Mouse (Mus musculus) embryonic facial prominence, embryonic 13.5 days (tissue): ENCODE data around the gene Svop. TPM values are rescaled to one million over a fixed set of nuclear protein-coding genes. Genes with fewer than 3 reads are reported as not detected.

Experiments used
- ATAC-seq: fragments of 200-750 bp; cut with Nextera tagmentation; 2 replicates; pipeline ENCODE4 v1.8.0; 2017; ENCODE audit warnings: low read depth; ENCODE audit not compliant: insufficient number of reproducible peaks, insufficient read depth, low FRiP score, low TSS enrichment
- H3K27ac ChIP-seq: fragments of 300-500 bp; sonication (generic); 2 replicates; pipeline ENCODE4 v1.5.1; 2015; ENCODE audit warnings: moderate library complexity, mild to moderate bottlenecking, inconsistent platforms
- H3K27me3 ChIP-seq: fragments of 300-500 bp; sonication (generic); 2 replicates; pipeline ENCODE4 v1.6.1; 2015; ENCODE audit warnings: mild to moderate bottlenecking, inconsistent platforms
- H3K36me3 ChIP-seq: fragments of 300-500 bp; sonication (generic); 2 replicates; pipeline ENCODE4 v1.6.1; 2015; ENCODE audit warnings: mild to moderate bottlenecking, inconsistent platforms
- H3K4me1 ChIP-seq: fragments of 300-500 bp; sonication (generic); 2 replicates; pipeline ENCODE4 v1.6.1; 2015; ENCODE audit warnings: inconsistent platforms
- H3K4me2 ChIP-seq: fragments of 300-500 bp; sonication (generic); 2 replicates; pipeline ENCODE4 v1.6.1; 2015; ENCODE audit warnings: moderate library complexity, mild to moderate bottlenecking, inconsistent platforms
- H3K4me3 ChIP-seq: fragments of 300-500 bp; sonication (generic); 2 replicates; pipeline ENCODE4 v1.5.1; 2015; ENCODE audit warnings: mild to moderate bottlenecking, inconsistent platforms
- H3K9ac ChIP-seq: fragments of 300-500 bp; sonication (generic); 2 replicates; pipeline ENCODE4 v1.6.1; 2015; ENCODE audit warnings: mild to moderate bottlenecking, inconsistent platforms
- H3K9me3 ChIP-seq: fragments of 300-500 bp; sonication (generic); 2 replicates; pipeline ENCODE4 v1.6.1; 2016; ENCODE audit warnings: inconsistent platforms
- WGBS: fragments of 180-500 bp; shearing (Covaris S2); methylation state at CpG from one replicate; pipeline ENCODE4 v1.1.7; 2015; ENCODE audit warnings: mixed read lengths; 5-methylcytosine and 5-hydroxymethylcytosine counted together
- polyA plus RNA-seq: library from polyadenylated mRNA; unstranded; fragments of >200 nt; fragmentation: Nextera tagmentation; extraction: Ambion mirVana; gene quantifications from 2 replicates; pipeline ENCODE4 v1.2.1, GENCODE M21; 2015

Svop gene
- polyA plus RNA-seq, 1 experiment from 2014 or later: 0.86 TPM

- Histone ChIP-seq H3K4me1 (no peaks in the 10 kb centered on the region), H3K9me3 (no peaks in the 10 kb centered on the region), H3K36me3 (no peaks in the 10 kb centered on the region), H3K4me3 (no peak overlapping the region), H3K27ac (no peak overlapping the region), H3K9ac (no peak overlapping the region), H3K4me2 (no peak overlapping the region), H3K27me3 (no peaks in the 10 kb centered on the region)
- 75% methylated on average over 12 of the region's 12 CpGs for WGBS
- ATAC-seq: no peak
These were observed 83.5 kb downstream of the Svop start for GRCm38 (mm10) chr5:114007753-114008453.

DNA sequence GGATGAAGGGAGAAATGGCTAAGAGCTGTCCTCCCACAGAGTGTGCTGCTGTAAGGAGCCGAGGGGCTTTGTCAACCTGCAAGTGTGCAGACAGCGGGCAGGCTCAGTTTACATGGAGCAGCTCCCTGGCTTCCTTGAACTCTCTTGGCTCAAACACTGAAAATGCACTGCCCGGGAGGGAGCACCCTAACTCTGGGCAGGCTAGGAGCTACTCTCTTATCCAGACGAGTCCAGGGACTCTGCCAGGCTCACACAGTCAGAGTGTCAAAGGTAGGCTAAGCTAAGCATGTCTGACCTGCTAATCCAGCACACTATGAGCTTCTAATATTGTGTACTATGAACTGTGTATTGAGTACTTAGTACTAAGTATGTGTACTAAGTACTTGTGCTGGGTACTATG, 84.4 kb downstream of the Svop start:
- no peak overlapping the region for H3K4me3 ChIP-seq
- no peak overlapping the region for H3K4me2 ChIP-seq
- no peak overlapping the region for H3K27ac ChIP-seq
- ATAC-seq: no peak
- 70% methylated on average over 4 of the region's 4 CpGs for WGBS
- H3K4me1 ChIP-seq: no peaks in the 10 kb centered on the region
- H3K9ac ChIP-seq: no peak overlapping the region
- H3K36me3 ChIP-seq: no peaks in the 10 kb centered on the region
- no peaks in the 10 kb centered on the region for H3K27me3 ChIP-seq
- H3K9me3 ChIP-seq: no peaks in the 10 kb centered on the region

- H3K9me3 ChIP-seq: no peaks in the 10 kb centered on the region
- no peaks in the 10 kb centered on the region for H3K4me1 ChIP-seq
- H3K4me3 ChIP-seq: no peak overlapping the region
- WGBS: 83% methylated on average over 5 of the region's 5 CpGs
- H3K9ac ChIP-seq: no peak overlapping the region
- H3K36me3 ChIP-seq: no peaks in the 10 kb centered on the region
- H3K4me2 ChIP-seq: no peak overlapping the region
- no peak overlapping the region for H3K27ac ChIP-seq
- ATAC-seq: no peak
- no peaks in the 10 kb centered on the region for H3K27me3 ChIP-seq
These were observed 86.3 kb downstream of the Svop start for GRCm38 (mm10) chr5:114005100-114005499.

GRCm38 (mm10) chr5:114004573-114004972, 86.8 kb downstream of the Svop start:
- Histone ChIP-seq H3K9me3 (no peaks in the 10 kb centered on the region), H3K4me3 (no peak overlapping the region), H3K4me1 (no peaks in the 10 kb centered on the region), H3K9ac (no peak overlapping the region), H3K36me3 (no peaks in the 10 kb centered on the region), H3K27ac (no peak overlapping the region), H3K27me3 (no peaks in the 10 kb centered on the region), H3K4me2 (no peak overlapping the region)
- WGBS: 83% methylated on average over 11 of the region's 11 CpGs
- no peak for ATAC-seq

GRCm38 (mm10) chr5:114003542-114003941, 87.8 kb downstream of the Svop start, which contains the start of gene Dao:
Dao (plus strand) TSS chr5:114003703.
- Histone ChIP-seq H3K4me3 (no peak within 1 kb of the TSS), H3K36me3 (no peaks in the 10 kb centered on the region), H3K9ac (no peak within 1 kb of the TSS), H3K4me1 (no peaks in the 10 kb centered on the region), H3K4me2 (no peak within 1 kb of the TSS), H3K9me3 (no peaks in the 10 kb centered on the region), H3K27me3 (no peaks in the 10 kb centered on the region), H3K27ac (no peak within 1 kb of the TSS)
- ATAC-seq: no peak
- 54% methylated on average over 5 of the region's 5 CpGs for WGBS

- ATAC-seq: no peak
These were observed 92.0 kb downstream of the Svop start for GRCm38 (mm10) chr5:113999382-113999781.

GRCm38 (mm10) chr5:113996458-113996857, 94.9 kb downstream of the Svop start:
- WGBS: 43% methylated on average over 2 of the region's 2 CpGs

More at GRCm38 (mm10) chr5:113999382-113999781, 92.0 kb downstream of the Svop start:
- no peaks in the 10 kb centered on the region for H3K9me3 ChIP-seq
- H3K36me3 ChIP-seq: no peaks in the 10 kb centered on the region
- H3K27me3 ChIP-seq: no peaks in the 10 kb centered on the region
- H3K4me3 ChIP-seq: no peak overlapping the region
- no peak overlapping the region for H3K27ac ChIP-seq
- H3K4me1 ChIP-seq: peaks cover 7% of the 10 kb centered on the region
- no peak overlapping the region for H3K9ac ChIP-seq
- no peak overlapping the region for H3K4me2 ChIP-seq
- WGBS: 57% methylated on average over 5 of the region's 5 CpGs

DNA sequence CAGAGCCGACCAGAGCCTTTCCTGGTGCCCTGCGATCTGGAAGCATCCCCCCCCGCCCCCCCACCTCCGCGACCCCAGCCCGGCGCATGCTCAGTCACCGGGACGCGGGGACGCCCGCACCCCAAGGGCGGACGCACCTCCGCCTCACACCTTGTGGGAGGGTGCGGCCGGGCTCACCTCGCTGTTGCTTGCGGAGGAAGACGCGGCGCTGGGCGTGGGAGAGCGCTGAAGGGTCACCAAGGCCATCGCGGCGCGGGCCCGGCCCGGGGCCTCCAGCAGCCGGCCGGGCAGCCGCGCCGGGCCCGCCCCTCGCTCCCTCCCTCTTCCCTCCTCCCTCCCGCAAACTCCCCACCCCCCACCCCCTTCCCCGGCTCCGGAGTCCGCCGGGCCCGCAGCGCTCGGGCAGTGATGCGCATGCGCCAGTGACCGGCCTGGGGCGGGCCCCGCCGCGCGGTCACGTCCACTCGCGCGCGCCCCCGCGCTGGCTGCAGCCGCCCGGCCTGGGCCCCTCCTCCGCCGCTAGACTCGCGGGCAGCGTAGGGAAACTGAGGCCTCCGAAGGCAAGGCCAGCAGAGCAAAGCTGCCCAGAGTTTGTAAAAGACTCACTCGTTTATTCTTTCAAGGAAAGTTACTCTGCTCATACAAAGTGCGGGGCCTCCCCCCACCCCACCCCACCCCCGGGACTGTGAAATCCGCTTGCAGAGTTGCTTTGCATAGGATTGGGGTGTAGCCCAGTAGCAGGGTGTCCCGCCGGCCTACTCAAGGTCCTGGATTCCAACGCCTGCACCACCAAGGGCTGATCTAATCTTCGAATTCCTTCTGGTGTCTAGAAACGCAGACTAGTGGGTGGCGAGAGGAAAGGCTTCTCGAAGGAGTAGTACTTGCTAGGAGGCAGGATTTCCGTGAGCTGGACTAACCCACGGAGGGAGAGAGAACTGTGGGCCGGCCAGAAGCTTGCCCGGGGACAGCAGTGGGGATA, 97.6 kb downstream of the Svop start, which contains the start of gene Ssh1:
Ssh1 (minus strand) TSS at position 408 of the 979 bp plus-strand sequence.
- WGBS: under 1% methylated on average over 67 of the region's 83 CpGs
- peak; percentile 81 for ATAC-seq

More at GRCm38 (mm10) chr5:113996458-113996857, 94.9 kb downstream of the Svop start:
- Histone ChIP-seq H3K36me3 (no peaks in the 10 kb centered on the region), H3K9me3 (no peaks in the 10 kb centered on the region), H3K4me1 (peaks cover 23% of the 10 kb centered on the region), H3K27ac (0 out of 2 replicates have a peak overlapping the region, but pooled peaks have one; percentile 22), H3K4me2 (no peak overlapping the region), H3K9ac (no peak overlapping the region; the same call in 1 of the 2 replicates), H3K27me3 (no peaks in the 10 kb centered on the region), H3K4me3 (no peak overlapping the region)
- ATAC-seq: no peak

GRCm38 (mm10) chr5:113993031-113993486, 98.3 kb downstream of the Svop start:
- Histone ChIP-seq H3K4me1 (peaks cover 29% of the 10 kb centered on the region), H3K27me3 (no peaks in the 10 kb centered on the region), H3K4me2 (peak overlapping the region; percentile 66), H3K4me3 (peak overlapping the region; percentile 83), H3K36me3 (peaks cover 10% of the 10 kb centered on the region), H3K9ac (peak overlapping the region; percentile 95), H3K27ac (peak overlapping the region; percentile 92), H3K9me3 (no peaks in the 10 kb centered on the region)
- no peak; the same call in 1 of the 2 replicates for ATAC-seq
- WGBS: under 1% methylated on average over 22 of the region's 22 CpGs

More for the DNA sequence above, 97.6 kb downstream of the Svop start, which contains the start of gene Ssh1:
- Histone ChIP-seq H3K27ac (peak within 1 kb of the TSS; percentile 92), H3K4me3 (peak within 1 kb of the TSS; percentile 83), H3K36me3 (peaks cover 8% of the 10 kb centered on the region), H3K27me3 (no peaks in the 10 kb centered on the region), H3K9me3 (no peaks in the 10 kb centered on the region), H3K9ac (peak within 1 kb of the TSS; percentile 95), H3K4me1 (peaks cover 29% of the 10 kb centered on the region), H3K4me2 (peak within 1 kb of the TSS; percentile 66)

DNA sequence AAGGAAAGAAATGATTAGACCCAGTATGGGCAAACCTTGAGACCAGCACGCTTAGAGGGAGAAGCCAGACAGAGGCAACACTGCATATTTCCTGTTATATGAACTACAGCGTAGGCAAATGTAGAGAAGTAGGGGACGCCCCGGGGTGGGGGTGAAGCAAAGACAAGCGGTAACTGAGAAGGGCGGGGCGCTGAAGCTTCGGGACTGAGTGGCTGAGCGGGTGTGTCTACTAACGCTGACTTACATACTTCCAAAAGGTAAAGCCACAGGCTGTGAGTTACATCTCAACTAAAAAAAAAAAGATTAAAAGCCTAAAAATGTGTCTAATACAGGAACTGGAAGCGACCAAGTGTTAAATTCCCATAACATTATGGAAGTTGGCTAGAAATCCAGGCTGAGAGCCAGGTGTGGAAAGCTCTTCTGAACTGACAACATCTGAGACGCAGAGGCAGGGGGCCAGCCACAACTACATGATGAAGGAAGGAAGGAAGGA, 99.0 kb downstream of the Svop start:
- Histone ChIP-seq H3K4me1 (peaks cover 29% of the 10 kb centered on the region), H3K4me3 (peak overlapping the region; percentile 83), H3K9ac (peak overlapping the region; percentile 95), H3K27me3 (no peaks in the 10 kb centered on the region), H3K4me2 (peak overlapping the region; percentile 66), H3K36me3 (peaks cover 17% of the 10 kb centered on the region), H3K27ac (peak overlapping the region; percentile 92), H3K9me3 (no peaks in the 10 kb centered on the region)
- no peak for ATAC-seq
- 11% methylated on average over 12 of the region's 12 CpGs for WGBS

DNA sequence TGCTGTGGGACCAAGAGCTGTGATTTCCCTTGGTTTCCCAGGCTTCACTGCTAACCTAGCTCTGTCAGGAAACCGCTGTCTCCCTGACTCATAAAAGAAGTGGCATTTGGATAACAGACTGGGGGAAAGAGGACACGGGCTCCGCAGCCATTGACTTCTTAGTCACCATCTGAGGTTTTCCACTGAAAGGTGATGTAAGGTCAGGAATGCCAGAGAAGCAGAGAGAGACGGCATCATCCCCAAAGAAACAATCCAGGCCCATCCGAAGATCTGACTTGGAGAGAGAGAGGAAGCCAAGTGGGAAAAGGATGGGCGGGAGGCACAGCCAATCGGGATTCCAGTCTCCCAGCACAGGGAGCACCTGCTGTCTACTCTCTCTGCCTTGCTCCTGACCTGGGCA, 100.2 kb downstream of the Svop start:
- ATAC-seq: no peak
- Histone ChIP-seq H3K4me2 (no peak overlapping the region), H3K9ac (no peak overlapping the region), H3K27me3 (no peaks in the 10 kb centered on the region), H3K36me3 (peaks cover 25% of the 10 kb centered on the region), H3K4me3 (no peak overlapping the region), H3K9me3 (no peaks in the 10 kb centered on the region), H3K27ac (no peak overlapping the region), H3K4me1 (peaks cover 30% of the 10 kb centered on the region)
- WGBS: 73% methylated on average over 7 of the region's 7 CpGs
